Mouse (Mus musculus) ovary, postnatal 10 days (tissue): ENCODE results near the gene Slc5a5.
A peak's percentile ranks its signal among the peaks of the same experiment; 100 is the strongest.

ENCODE experiments used
- DNase-seq: peaks from one replicate; pipeline ENCODE4 v3.0.0; 2022; ENCODE audit warnings: low spot score

Gene Slc5a5

DNA sequence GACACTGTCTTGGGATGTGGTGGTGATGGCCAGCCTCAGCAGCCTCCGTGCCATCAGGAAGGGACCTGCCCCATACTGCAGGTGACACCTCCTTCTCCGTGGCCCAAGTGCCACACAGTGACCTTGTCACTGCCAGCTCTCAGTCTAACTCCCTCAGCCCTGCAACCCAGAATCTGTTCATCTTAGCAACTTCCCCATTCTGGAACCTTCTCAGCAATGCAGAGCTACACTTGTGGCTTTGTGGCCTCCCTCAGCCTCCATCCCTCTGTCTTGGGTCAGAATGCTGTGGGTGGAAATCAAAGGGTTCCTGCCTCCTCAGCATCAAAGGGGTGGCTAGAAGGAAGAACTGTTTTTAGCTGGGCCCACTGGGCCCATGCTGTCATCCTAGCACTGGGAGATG is 38.7 kb downstream of the Slc5a5 start:
- DNase-seq: no peak

GRCm38 (mm10) chr8:70852595-70853231 is 39.8 kb downstream of the Slc5a5 start:
- no peak for DNase-seq

GRCm38 (mm10) chr8:70851837-70852236 is 40.7 kb downstream of the Slc5a5 start:
- no peak for DNase-seq

DNA sequence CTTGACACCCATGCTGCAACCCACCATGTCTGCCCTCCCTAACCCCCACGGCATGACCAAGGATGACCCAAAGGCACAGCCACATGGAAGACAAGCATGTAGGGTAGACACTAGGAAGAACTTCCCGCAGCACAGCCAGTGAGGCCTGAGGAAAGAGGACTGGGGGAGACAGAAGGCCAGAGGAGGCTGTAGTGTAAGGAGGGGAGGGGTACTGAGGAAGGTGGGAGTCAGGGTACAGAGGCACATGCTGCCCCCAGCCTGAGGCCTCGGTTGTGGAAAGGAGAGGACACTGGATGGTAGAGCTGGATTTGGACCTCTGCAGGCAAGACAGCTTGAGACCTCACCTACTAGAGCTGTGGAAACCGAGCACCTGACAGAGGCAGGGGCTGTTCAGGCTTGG is 41.6 kb downstream of the Slc5a5 start:
- DNase-seq: no peak

DNA sequence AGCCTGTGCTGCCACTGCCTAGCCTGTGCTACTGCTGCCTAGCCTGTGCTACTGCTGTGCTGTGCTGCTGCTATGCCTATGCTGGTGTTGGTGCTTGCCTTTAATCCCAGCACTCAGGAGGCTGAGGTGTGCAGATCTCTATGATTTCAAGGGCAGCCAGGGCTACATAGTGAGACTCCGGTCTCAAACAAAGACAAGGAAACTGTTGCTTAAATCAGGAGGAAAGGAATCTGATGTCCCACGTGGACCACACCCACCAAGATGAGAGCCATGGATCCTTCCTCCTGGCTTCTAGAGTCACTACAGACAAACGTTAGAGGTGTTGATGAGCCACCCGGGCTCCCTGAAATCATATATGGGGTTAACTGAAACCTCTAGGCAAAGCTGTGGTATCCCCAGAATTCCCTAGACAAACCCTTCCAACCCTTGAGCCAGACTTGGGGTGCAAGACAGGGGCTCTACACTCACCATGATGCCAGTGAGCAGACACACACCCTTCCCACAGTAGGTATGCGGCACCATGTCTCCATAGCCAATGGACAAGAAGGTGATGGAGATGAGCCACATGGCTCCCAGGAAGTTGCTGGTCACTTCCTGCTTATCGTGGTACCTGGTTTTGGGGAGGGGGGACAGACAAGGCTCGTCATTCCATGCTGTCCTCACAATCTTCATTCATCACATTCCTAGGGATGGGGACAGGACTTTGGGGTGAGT is 42.3 kb downstream of the Slc5a5 start:
- DNase-seq: no peak

- DNase-seq: no peak
These were observed 43.1 kb downstream of the Slc5a5 start for GRCm38 (mm10) chr8:70849333-70849990.

DNA sequence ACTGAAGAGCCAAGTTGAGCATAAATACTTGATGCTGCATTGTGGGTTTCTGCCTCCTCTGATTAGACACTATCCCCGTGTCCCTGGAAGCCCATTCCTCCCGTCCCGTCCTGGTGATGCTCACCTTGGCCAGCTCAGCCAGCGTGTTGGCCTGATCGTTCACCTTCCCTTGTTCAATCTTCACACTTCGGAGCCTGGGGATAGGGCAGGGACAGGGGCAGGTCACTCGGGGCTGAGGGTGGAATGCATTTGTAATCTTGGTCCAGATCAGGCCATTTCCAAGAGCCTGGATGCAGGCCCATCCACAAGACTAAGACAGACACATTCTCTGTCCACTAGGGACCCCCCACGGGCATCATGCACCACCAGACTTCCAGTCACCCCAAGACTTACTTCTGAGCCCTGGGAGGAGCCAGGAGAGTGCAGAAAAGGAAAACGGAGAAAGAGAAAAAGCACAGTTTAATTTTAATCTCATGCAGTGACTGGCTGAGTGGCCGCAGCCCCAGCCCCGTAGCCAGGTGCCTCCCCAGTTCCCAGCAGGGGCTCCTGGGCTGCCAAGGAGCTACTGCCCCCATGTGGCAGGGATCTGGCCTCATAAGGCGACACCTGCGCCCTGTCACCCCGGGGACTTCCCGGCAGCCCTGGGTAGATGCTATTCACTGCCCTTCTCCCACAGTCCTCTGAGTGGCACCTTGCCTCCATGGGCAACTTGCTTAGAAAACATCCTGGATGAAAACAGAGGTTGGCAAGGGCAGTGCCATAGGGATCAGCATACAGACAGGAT is 46.0 kb downstream of the Slc5a5 start:
- DNase-seq: no peak

- no peak for DNase-seq
These were observed 47.4 kb downstream of the Slc5a5 start for GRCm38 (mm10) chr8:70845108-70845507.

GRCm38 (mm10) chr8:70844523-70844922 is 48.0 kb downstream of the Slc5a5 start:
- peak; percentile 86 for DNase-seq

DNA sequence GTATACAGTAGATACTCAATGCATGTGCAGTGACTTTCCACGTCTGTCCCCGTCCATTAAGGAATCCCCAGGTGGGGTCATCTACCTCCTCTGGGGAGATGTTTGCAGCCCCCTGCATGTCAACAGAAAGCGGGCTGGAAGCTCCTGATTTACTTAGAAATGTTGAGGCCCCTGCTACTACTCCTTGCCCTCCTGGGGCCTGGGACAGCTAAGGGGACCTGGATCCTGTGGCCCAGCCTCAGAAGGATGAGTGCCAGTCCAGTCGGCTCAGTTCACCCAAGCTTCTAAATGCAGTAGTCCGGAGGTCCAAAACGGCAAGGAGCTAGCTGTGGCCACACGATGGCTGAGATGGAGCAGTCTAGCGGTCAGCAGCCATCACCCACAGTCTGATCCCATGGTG is 48.6 kb downstream of the Slc5a5 start:
- no peak for DNase-seq

GRCm38 (mm10) chr8:70843214-70843773 is 49.3 kb downstream of the Slc5a5 start:
- DNase-seq: no peak

DNA sequence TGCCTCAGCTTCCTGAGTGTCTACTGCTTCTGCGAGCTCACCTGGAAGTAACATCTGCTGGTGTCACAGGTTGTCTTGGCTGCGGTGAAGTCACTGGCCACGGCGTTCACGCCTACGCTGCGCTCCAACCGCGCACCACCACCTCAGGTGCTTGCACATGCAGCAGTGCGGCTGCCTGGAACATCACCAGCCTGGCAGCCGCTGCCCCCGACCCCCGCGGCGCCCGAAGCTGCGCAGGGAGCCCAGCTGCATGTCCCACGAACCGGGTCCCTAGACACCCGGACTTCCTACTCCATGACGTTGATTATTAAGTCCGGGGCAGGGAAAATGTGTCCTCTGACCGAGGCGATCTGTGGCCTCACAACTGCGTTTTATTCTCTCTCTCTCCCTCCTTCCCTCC is 50.1 kb downstream of the Slc5a5 start:
- DNase-seq: no peak

GRCm38 (mm10) chr8:70841147-70842072 is 51.1 kb downstream of the Slc5a5 start:
- peak; percentile 94 for DNase-seq

DNA sequence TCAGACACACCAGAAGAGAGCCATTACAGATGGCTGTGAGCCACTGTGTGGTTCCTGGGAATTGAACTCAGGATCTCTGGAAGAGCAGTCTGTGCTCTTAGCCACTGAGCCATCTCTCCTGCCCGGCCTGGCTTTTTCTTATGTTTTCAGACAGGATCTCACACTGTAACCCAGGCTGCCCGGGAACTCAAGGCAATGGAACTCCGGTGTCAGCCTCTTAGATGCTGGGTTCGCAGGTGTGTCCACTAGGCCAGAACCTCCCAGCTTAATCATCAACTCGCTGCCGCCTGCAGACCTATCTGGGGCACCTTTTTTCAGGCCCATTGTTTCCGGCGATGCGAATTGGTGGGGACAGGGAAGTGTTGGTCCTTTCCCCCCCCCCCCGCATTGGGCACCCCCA is 52.0 kb downstream of the Slc5a5 start:
- no peak for DNase-seq

DNA sequence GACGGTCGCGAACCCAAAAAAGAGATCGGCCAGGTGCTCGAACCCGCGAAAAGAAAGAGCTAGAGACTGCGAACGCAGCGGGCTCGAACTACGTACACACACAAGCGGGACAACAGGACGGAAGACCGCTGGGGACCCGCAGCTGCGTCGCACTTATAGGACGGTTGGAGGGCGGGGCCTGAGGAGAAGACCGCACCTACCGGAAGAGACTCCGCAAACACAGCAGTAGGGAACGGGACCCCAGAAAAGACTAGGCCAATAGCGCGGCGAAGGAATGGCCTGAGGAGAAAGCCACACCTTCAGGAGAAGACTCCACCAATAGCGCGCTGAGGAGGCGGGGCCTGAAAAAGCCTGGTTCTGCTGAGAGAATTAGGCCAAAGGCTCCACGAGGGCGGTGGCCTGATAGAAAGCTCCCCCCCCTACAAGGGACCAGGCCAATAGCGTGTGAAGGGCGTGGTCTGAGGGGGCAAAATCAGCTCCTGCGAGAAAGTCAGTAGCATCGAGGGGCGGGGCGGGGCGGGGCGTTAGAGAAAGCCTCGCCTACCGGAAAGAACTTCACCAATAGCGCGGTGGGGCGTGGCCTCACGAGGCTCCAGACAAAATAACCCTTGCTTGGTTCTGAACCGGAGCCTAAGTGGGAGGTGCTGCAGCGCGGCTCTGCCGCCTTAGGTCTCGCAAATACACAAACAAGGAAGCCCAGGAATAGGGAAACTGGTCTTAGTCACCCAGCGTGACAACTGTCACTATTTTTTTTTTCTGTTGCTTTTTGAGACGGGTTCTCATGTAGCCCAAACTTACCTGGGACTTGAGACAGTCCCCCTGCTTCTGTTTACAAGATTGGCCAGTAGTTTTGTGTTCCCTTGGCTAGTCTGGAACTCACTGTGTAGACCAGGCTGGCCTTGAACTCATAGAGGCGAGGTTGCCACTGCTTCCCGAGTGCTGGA is 52.9 kb downstream of the Slc5a5 start, which contains the start of gene Arrdc2:
Gene Arrdc2, minus strand, starts transcription at position 313 of the 944 bp plus-strand sequence.
- DNase-seq: peak; percentile 88

GRCm38 (mm10) chr8:70838654-70839407 is 53.7 kb downstream of the Slc5a5 start:
- DNase-seq: no peak

GRCm38 (mm10) chr8:70836666-70837065 is 55.9 kb downstream of the Slc5a5 start:
- DNase-seq: no peak

- no peak for DNase-seq
These were observed 58.5 kb downstream of the Slc5a5 start for GRCm38 (mm10) chr8:70834071-70834470.

GRCm38 (mm10) chr8:70833520-70833919 is 59.0 kb downstream of the Slc5a5 start:
- no peak for DNase-seq
